Mouse (Mus musculus) limb, embryonic 14.5 days (tissue): ENCODE measurements at regions not wholly inside any gene's neighbourhood (a gene's known extent, or its start where the extent isn't known, plus 50 kb on each side); places are given as distances from the start of the nearest gene placed in this dataset.
A peak's percentile ranks its signal among the peaks of the same experiment; 100 is the strongest.

Experiments used
- ATAC-seq: fragments of 200-750 bp; cut with Nextera tagmentation; 2 replicates; pipeline ENCODE4 v1.8.0; 2017; ENCODE audit warnings: low read depth, moderate number of reproducible peaks, moderate TSS enrichment; ENCODE audit not compliant: low FRiP score
- DNase-seq: peaks from one replicate; pipeline ENCODE4 v3.0.0-alpha.2; 2015; ENCODE audit warnings: low spot score
- H3K27ac ChIP-seq: fragments of 300-500 bp; sonication (generic); replicated peaks from 2 replicates; pipeline ENCODE4 v1.5.1; 2014; ENCODE audit warnings: low read depth, mild to moderate bottlenecking, low read length, moderate library complexity, mixed read lengths
- H3K27me3 ChIP-seq: fragments of 300-500 bp; sonication (generic); 2 replicates; pipeline ENCODE4 v1.6.1; 2014; ENCODE audit warnings: low read length, mixed read lengths; ENCODE audit not compliant: control insufficient read depth, insufficient read depth
- H3K36me3 ChIP-seq: fragments of 300-500 bp; sonication (generic); 2 replicates; pipeline ENCODE4 v1.6.1; 2014; ENCODE audit warnings: mild to moderate bottlenecking, low read length, moderate library complexity, mixed read lengths; ENCODE audit not compliant: control insufficient read depth, insufficient read depth
- H3K4me1 ChIP-seq: fragments of 300-500 bp; sonication (generic); 2 replicates; pipeline ENCODE4 v1.6.1; 2014; ENCODE audit warnings: antibody characterized with exemption, low read length, mixed read lengths; ENCODE audit not compliant: control insufficient read depth, insufficient read depth
- H3K4me2 ChIP-seq: fragments of 300-500 bp; sonication (generic); replicated peaks from 2 replicates; pipeline ENCODE4 v1.6.1; 2014; ENCODE audit warnings: low read depth, mild to moderate bottlenecking, low read length, moderate library complexity; ENCODE audit not compliant: severe bottlenecking
- H3K4me3 ChIP-seq: fragments of 300-500 bp; sonication (generic); replicated peaks from 2 replicates; pipeline ENCODE4 v1.5.1; 2014; ENCODE audit warnings: low read length
- H3K9ac ChIP-seq: fragments of 300-500 bp; sonication (generic); 2 replicates; pipeline ENCODE4 v1.6.1; 2014; ENCODE audit warnings: mild to moderate bottlenecking, low read depth, low read length, moderate library complexity; ENCODE audit not compliant: severe bottlenecking
- H3K9me3 ChIP-seq: fragments of 300-500 bp; sonication (generic); 2 replicates; pipeline ENCODE4 v1.6.1; 2016; ENCODE audit warnings: low read length; ENCODE audit not compliant: control insufficient read depth
- POLR2A ChIP-seq: fragments of 200-500 bp; IDR thresholded peaks from 2 replicates; pipeline ENCODE4 v1.8.0; 2012; ENCODE audit warnings: inconsistent platforms, mild to moderate bottlenecking, moderate library complexity, borderline replicate concordance; ENCODE audit not compliant: insufficient read depth, insufficient read length; ENCODE audit errors: extremely low read depth
- WGBS: fragments of 180-500 bp; shearing (Covaris S2); extraction: QIAGEN DNeasy Blood & Tissue Kit; methylation state at CpG from one replicate; pipeline ENCODE4 v1.1.7; 2014; 5-methylcytosine and 5-hydroxymethylcytosine counted together

GRCm38 (mm10) chr1:36015210-36015609 is 53.0 kb upstream of the Hs6st1 start:
- no peak for ATAC-seq

GRCm38 (mm10) chr1:36016566-36016965 is 51.6 kb upstream of the Hs6st1 start:
- Histone ChIP-seq H3K27me3 (no peaks in the 10 kb centered on the region), H3K9ac (peak overlapping the region; percentile 7; the same call in 1 of the 2 replicates), H3K36me3 (no peaks in the 10 kb centered on the region), H3K9me3 (no peaks in the 10 kb centered on the region), H3K4me3 (no peak overlapping the region), H3K4me1 (peaks cover 30% of the 10 kb centered on the region), H3K4me2 (peak overlapping the region; percentile 18; the same call in 1 of the 2 replicates), H3K27ac (peak overlapping the region; percentile 21; the same call in 1 of the 2 replicates)
- DNase-seq (no peak), ATAC-seq (peak; percentile 20; the same call in 1 of the 2 replicates)
- 28% methylated on average over 4 of the region's 4 CpGs for WGBS
- TF ChIP-seq POLR2A: no peak

More at GRCm38 (mm10) chr1:36015210-36015609, 53.0 kb upstream of the Hs6st1 start:
- Histone ChIP-seq H3K27ac (no peak overlapping the region), H3K27me3 (no peaks in the 10 kb centered on the region), H3K4me1 (peaks cover 30% of the 10 kb centered on the region), H3K4me2 (no peak overlapping the region), H3K9ac (no peak overlapping the region), H3K36me3 (no peaks in the 10 kb centered on the region), H3K9me3 (no peaks in the 10 kb centered on the region), H3K4me3 (no peak overlapping the region)
- DNase-seq: no peak
- no peak for TF ChIP-seq POLR2A
- 85% methylated on average over 5 of the region's 5 CpGs for WGBS

- DNase-seq: peak; percentile 78
- no peaks in the 10 kb centered on the region for H3K9me3 ChIP-seq
- H3K9ac ChIP-seq: 0 out of 2 replicates have a peak overlapping the region, but pooled peaks have one; percentile 7
- H3K27ac ChIP-seq: peak overlapping the region; percentile 21
- H3K27me3 ChIP-seq: no peaks in the 10 kb centered on the region
- no peaks in the 10 kb centered on the region for H3K36me3 ChIP-seq
- H3K4me2 ChIP-seq: peak overlapping the region; percentile 18
- no peak for TF ChIP-seq POLR2A
- peak; percentile 91 for ATAC-seq
- WGBS: 2% methylated on average over 7 of the region's 7 CpGs
- peaks cover 30% of the 10 kb centered on the region for H3K4me1 ChIP-seq
- H3K4me3 ChIP-seq: no peak overlapping the region
These were observed 51.1 kb upstream of the Hs6st1 start for GRCm38 (mm10) chr1:36017061-36017461.

- ATAC-seq (no peak), DNase-seq (no peak)
- Histone ChIP-seq H3K9ac (no peak overlapping the region), H3K9me3 (no peaks in the 10 kb centered on the region), H3K27ac (peak overlapping the region; percentile 21; the same call in 1 of the 2 replicates), H3K4me2 (no peak overlapping the region), H3K27me3 (no peaks in the 10 kb centered on the region), H3K36me3 (no peaks in the 10 kb centered on the region), H3K4me3 (no peak overlapping the region), H3K4me1 (peaks cover 30% of the 10 kb centered on the region)
- no peak for TF ChIP-seq POLR2A
- 51% methylated on average over 3 of the region's 3 CpGs for WGBS
These were observed 50.5 kb upstream of the Hs6st1 start for GRCm38 (mm10) chr1:36017656-36018055.
